Mouse (Mus musculus): ENCODE results near the gene Trappc4. TPM values are rescaled to one million over a fixed set of nuclear protein-coding genes. Genes with fewer than 3 reads are reported as not detected.

Gene Trappc4
- 11.9 and 17.8 TPM in 2 replicates for polyA plus RNA-seq (2012; rRNA removed)

GRCm38 (mm10) chr9:44406906-44407751 lies at the start of gene Trappc4, which contains the start of gene Rps25:
Trappc4 (minus strand) TSS chr9:44407600.
Rps25 (plus strand) TSS chr9:44407139.

GRCm38 (mm10) chr9:44454891-44455220 lies 47.5 kb upstream of the Trappc4 start, which contains the start of gene Upk2:
Upk2 (minus strand) TSS chr9:44454976.

GRCm38 (mm10) chr9:44440961-44441360 lies 33.6 kb upstream of the Trappc4 start, which contains the start of gene Foxr1:
Foxr1 (minus strand) TSS chr9:44441136.

GRCm38 (mm10) chr9:44418519-44419385 lies 11.4 kb upstream of the Trappc4 start, which contains the start of gene Ccdc84:
Ccdc84 (minus strand) TSS chr9:44418569.

GRCm38 (mm10) chr9:44396684-44397411 lies 10.6 kb downstream of the Trappc4 start, which contains the start of gene Slc37a4:
Slc37a4 (plus strand) TSS chr9:44396852.

GRCm38 (mm10) chr9:44379054-44379834 lies 28.2 kb downstream of the Trappc4 start, which contains the start of gene Hyou1:
Hyou1 (plus strand) TSS chr9:44379490.

GRCm38 (mm10) chr9:44361190-44361917 lies 46.0 kb downstream of the Trappc4 start, which contains the start of gene Vps11:
Vps11 (minus strand) TSS chr9:44361670.

Other genes with a start within 250 kb of the Trappc4 start
- 2.5 TPM in 2 replicates for gene Cbl, start 173.6 kb downstream of the Trappc4 start, polyA plus RNA-seq (2012; rRNA removed)
- 0.06 TPM in 1 of 2 replicates, not detected in the other for gene Ccdc153, start 166.9 kb downstream of the Trappc4 start, polyA plus RNA-seq (2012; rRNA removed)
- not detected in 2 replicates for gene Pdzd3, start 156.1 kb downstream of the Trappc4 start, polyA plus RNA-seq (2012; rRNA removed)
- gene Nlrx1, start 139.0 kb downstream of the Trappc4 start, polyA plus RNA-seq (2012; rRNA removed), result 4.4 and 5.1 TPM in 2 replicates
- 3.1 and 3.2 TPM in 2 replicates for gene Abcg4, start 119.0 kb downstream of the Trappc4 start, polyA plus RNA-seq (2012; rRNA removed)
- 3.4 and 5.5 TPM in 2 replicates for gene Hinfp, start 101.9 kb downstream of the Trappc4 start, polyA plus RNA-seq (2012; rRNA removed)
- 38.4 and 40.7 TPM in 2 replicates for gene C2cd2l, start 87.3 kb downstream of the Trappc4 start, polyA plus RNA-seq (2012; rRNA removed)
- gene Dpagt1, start 81.6 kb downstream of the Trappc4 start, polyA plus RNA-seq (2012; rRNA removed), result 27.1 and 28.1 TPM in 2 replicates
- 42.8 and 86.6 TPM in 2 replicates for gene H2afx, start 72.9 kb downstream of the Trappc4 start, polyA plus RNA-seq (2012; rRNA removed)
- gene Hmbs, start 63.4 kb downstream of the Trappc4 start, polyA plus RNA-seq (2012; rRNA removed), result 19.0 and 20.5 TPM in 2 replicates
- gene Vps11, start 45.9 kb downstream of the Trappc4 start, polyA plus RNA-seq (2012; rRNA removed), result 7.8 and 9.0 TPM in 2 replicates
- 23.7 and 29.7 TPM in 2 replicates for gene Hyou1, start 28.1 kb downstream of the Trappc4 start, polyA plus RNA-seq (2012; rRNA removed)
- 9.2 and 12.1 TPM in 2 replicates for gene Slc37a4, start 10.7 kb downstream of the Trappc4 start, polyA plus RNA-seq (2012; rRNA removed)
- gene Rps25, start 461 bp downstream of the Trappc4 start, polyA plus RNA-seq (2012; rRNA removed), result 17.8 and 26.3 TPM in 2 replicates
- gene Ccdc84, start 11.0 kb upstream of the Trappc4 start, polyA plus RNA-seq (2012; rRNA removed), result 6.7 and 13.0 TPM in 2 replicates
- gene Foxr1, start 33.5 kb upstream of the Trappc4 start, polyA plus RNA-seq (2012; rRNA removed), result not detected in 2 replicates
- gene Upk2, start 47.4 kb upstream of the Trappc4 start, polyA plus RNA-seq (2012; rRNA removed), result 0.19 and 0.81 TPM in 2 replicates
- gene Bcl9l, start 75.2 kb upstream of the Trappc4 start, polyA plus RNA-seq (2012; rRNA removed), result 23.6 and 25.0 TPM in 2 replicates
- gene Cxcr5, start 154.3 kb upstream of the Trappc4 start, polyA plus RNA-seq (2012; rRNA removed), result 0.04 and 0.05 TPM in 2 replicates
- 2.8 and 4.1 TPM in 2 replicates for gene Ddx6, start 197.3 kb upstream of the Trappc4 start, polyA plus RNA-seq (2012; rRNA removed)

Measured in stomach, adult 2 months (tissue).